Mouse (Mus musculus) thymus, adult 2 months (tissue): ENCODE data around the gene Skap1.

ENCODE experiments used
- CTCF ChIP-seq: fragments of 200-500 bp; IDR thresholded peaks from 2 replicates; pipeline ENCODE4 v1.5.1; 2012; ENCODE audit warnings: mild to moderate bottlenecking, control low read depth, low read length, moderate library complexity, borderline replicate concordance; ENCODE audit not compliant: control insufficient read depth, poor library complexity, insufficient read depth; ENCODE audit errors: extremely low read depth
- POLR2A ChIP-seq: fragments of 200-500 bp; IDR thresholded peaks from 2 replicates; pipeline ENCODE4 v1.6.1; 2012; ENCODE audit warnings: mild to moderate bottlenecking, low read length, control low read depth, moderate library complexity; ENCODE audit not compliant: control insufficient read depth, poor library complexity, insufficient read depth; ENCODE audit errors: extremely low read depth

GRCm38 (mm10) chr11:96604751-96605450 lies 140.5 kb downstream of the Skap1 start:
- TF ChIP-seq CTCF: no peak
- TF ChIP-seq POLR2A: no peak
